Mouse (Mus musculus) ovary, postnatal 36 days (tissue): Measurements from ENCODE around the gene Gnat2.
A peak's percentile ranks its signal among the peaks of the same experiment; 100 is the strongest.

Experiments
- DNase-seq: peaks from one replicate; pipeline ENCODE4 v3.0.0; 2022; ENCODE audit warnings: low spot score, mixed read lengths

Gene Gnat2

GRCm38 (mm10) chr3:108084767-108085270 is 7.8 kb upstream of the Gnat2 start:
- no peak for DNase-seq

- DNase-seq, result peak; percentile 92
Measured at GRCm38 (mm10) chr3:108085281-108085720, 7.3 kb upstream of the Gnat2 start.

GRCm38 (mm10) chr3:108085721-108086469 is 6.7 kb upstream of the Gnat2 start:
- peak; percentile 78 for DNase-seq

- peak; percentile 86 for DNase-seq
Measured at GRCm38 (mm10) chr3:108086470-108086979, 6.1 kb upstream of the Gnat2 start, which contains the start of gene Ampd2. Ampd2 (minus strand) TSS chr3:108086651.

GRCm38 (mm10) chr3:108087329-108087728 is 5.3 kb upstream of the Gnat2 start:
- DNase-seq, result no peak

- DNase-seq, result no peak
Measured at GRCm38 (mm10) chr3:108088842-108089380, 3.7 kb upstream of the Gnat2 start.

- DNase-seq, result no peak
Measured at GRCm38 (mm10) chr3:108089916-108090315, 2.7 kb upstream of the Gnat2 start.

GRCm38 (mm10) chr3:108090561-108090960 is 2.0 kb upstream of the Gnat2 start:
- DNase-seq, result no peak

- DNase-seq, result no peak
Measured at GRCm38 (mm10) chr3:108092030-108092429, 559 bp upstream of the Gnat2 start.

- DNase-seq, result no peak
Measured at GRCm38 (mm10) chr3:108093306-108093705, 717 bp downstream of the Gnat2 start.

- DNase-seq, result no peak
Measured at GRCm38 (mm10) chr3:108094146-108094545, 1.6 kb downstream of the Gnat2 start.

GRCm38 (mm10) chr3:108094976-108095760 is 2.6 kb downstream of the Gnat2 start:
- DNase-seq, result no peak

GRCm38 (mm10) chr3:108096226-108096625 is 3.6 kb downstream of the Gnat2 start:
- no peak for DNase-seq

- no peak for DNase-seq
Measured at GRCm38 (mm10) chr3:108096726-108097125, 4.1 kb downstream of the Gnat2 start.

- DNase-seq, result no peak
Measured at GRCm38 (mm10) chr3:108097656-108098055, 5.1 kb downstream of the Gnat2 start.

GRCm38 (mm10) chr3:108098316-108098715 is 5.7 kb downstream of the Gnat2 start:
- DNase-seq, result no peak

GRCm38 (mm10) chr3:108101594-108101993 is 9.0 kb downstream of the Gnat2 start:
- no peak for DNase-seq

- no peak for DNase-seq
Measured at GRCm38 (mm10) chr3:108102075-108102474, 9.5 kb downstream of the Gnat2 start.

- no peak for DNase-seq
Measured at GRCm38 (mm10) chr3:108105281-108105680, 12.7 kb downstream of the Gnat2 start.

GRCm38 (mm10) chr3:108111320-108111719 is 18.7 kb downstream of the Gnat2 start:
- no peak for DNase-seq

GRCm38 (mm10) chr3:108112246-108112645 is 19.7 kb downstream of the Gnat2 start:
- no peak for DNase-seq

- no peak for DNase-seq
Measured at GRCm38 (mm10) chr3:108112666-108113065, 20.1 kb downstream of the Gnat2 start.
